Mouse (Mus musculus): Measurements from ENCODE around the gene Phactr4. TPM values are rescaled to one million over a fixed set of nuclear protein-coding genes. Genes with fewer than 3 reads are reported as not detected.

The Phactr4 gene
- total and polyA plus RNA-seq, 2 experiments from 2014 or later = 4.4 to 10.0 TPM

DNA sequence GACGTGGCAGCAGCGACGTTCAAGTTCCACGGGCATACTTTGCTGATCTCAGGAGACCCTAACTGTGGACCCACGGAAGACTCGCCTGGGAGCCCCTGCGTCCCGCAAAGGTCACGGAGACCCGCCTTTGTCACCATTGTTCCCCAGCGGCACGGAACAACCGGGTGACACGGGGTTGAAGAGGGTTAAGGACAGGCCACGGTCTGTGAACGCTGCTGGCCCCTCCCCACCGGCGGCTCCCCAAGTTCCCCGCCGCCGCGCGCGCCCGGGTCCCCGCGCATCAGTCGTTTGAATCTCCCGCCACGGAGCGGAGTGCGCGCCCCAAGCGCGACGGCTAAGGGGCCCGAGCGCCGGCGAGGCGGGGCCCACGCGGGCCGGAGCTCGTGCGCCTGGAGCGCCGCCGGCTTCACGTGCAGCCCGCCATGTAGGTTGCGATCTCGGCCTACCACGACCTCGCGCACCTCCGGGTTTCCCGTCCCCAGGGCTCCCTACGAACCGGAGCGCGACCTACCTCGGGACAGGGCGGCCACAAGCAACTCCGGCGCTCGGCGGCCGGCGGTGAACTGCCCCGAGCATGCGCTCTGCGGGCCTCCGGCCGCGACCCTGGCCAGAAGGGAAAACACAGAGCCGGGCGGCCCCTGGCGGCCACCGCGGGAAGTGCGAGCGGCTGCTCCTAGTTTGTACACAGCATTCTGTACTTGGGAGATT is 77.0 kb downstream of the Phactr4 start:
- peak overlapping the region; percentile 62 for H3K27ac ChIP-seq (ENCODE audit: low read depth)
- DNase-seq (ENCODE audit: low spot score) (peak; percentile 78), ATAC-seq (ENCODE audit: insufficient read depth, low read depth) (peak; percentile 92)
- peak overlapping the region; percentile 89 for H3K4me2 ChIP-seq (ENCODE audit: low read depth, low read length)
- TF ChIP-seq EP300 (IDR thresholded peaks at IDR 0.05; ENCODE audit: low read depth) (no peak), CTCF (IDR thresholded peaks at IDR 0.05; ENCODE audit: low read depth) (peak; percentile 95)
- H3K9me3 ChIP-seq (replicated peaks; ENCODE audit: control insufficient read depth, low read length) = no peaks in the 10 kb centered on the region
- WGBS = under 1% methylated on average over 83 of the region's 83 CpGs
- H3K27me3 ChIP-seq (ENCODE audit: control insufficient read depth, insufficient read depth, low read length) = no peaks in the 10 kb centered on the region
- peak overlapping the region; percentile 75 for H3K4me3 ChIP-seq (ENCODE audit: low read depth, low read length)
- H3K36me3 ChIP-seq (replicated peaks; ENCODE audit: control insufficient read depth, insufficient read depth, low read length) = peaks cover 8% of the 10 kb centered on the region
- H3K9ac ChIP-seq (replicated peaks; ENCODE audit: low read depth, low read length) = peak overlapping the region; percentile 74
- H3K4me1 ChIP-seq (ENCODE audit: control insufficient read depth, insufficient read depth) = peaks cover 13% of the 10 kb centered on the region

DNA sequence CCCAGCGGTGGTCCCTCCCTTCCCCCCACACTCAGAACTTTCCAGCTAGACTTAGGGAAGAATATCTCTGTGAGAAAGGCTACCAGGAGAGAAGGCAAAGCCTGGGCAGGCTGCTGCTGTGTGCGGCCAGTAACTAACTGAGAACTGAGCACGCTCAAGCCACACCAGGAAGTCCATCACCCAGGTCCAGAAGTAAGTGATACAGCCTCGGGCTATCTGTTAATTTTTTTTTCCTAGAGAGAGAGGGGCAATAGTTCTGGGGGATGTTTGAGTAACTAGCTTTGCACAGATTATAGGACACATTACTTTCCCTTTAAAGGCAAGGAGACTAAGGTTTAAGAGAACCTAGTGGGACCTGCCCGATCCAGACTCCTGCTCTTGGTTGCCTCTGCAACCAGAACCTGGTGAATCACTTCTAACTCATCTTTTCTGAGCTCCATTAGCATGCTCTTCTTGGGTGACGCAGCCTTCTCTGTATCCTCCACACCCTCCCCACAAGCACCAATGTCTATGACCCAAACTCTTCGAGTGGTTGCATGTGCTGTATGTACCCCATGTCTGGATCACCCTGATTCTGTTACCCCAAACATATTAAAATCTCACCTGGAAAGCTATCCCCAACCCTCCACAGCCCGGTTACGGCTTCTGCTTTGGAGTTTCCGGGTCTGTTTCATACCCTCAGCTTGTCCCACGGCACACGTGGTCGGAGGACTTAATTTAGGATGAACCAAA is 77.7 kb downstream of the Phactr4 start:
- ATAC-seq (ENCODE audit: insufficient read depth, low read depth) (0 out of 2 replicates have a peak, but pooled peaks have one; percentile 2), DNase-seq (ENCODE audit: low spot score) (no peak)
- 7% methylated on average over 13 of the region's 13 CpGs for WGBS
- Histone ChIP-seq H3K4me1 (ENCODE audit: control insufficient read depth, insufficient read depth) (peaks cover 13% of the 10 kb centered on the region), H3K4me2 (ENCODE audit: low read depth, low read length) (peak overlapping the region; percentile 89), H3K9me3 (replicated peaks; ENCODE audit: control insufficient read depth, low read length) (no peaks in the 10 kb centered on the region), H3K27me3 (ENCODE audit: control insufficient read depth, insufficient read depth, low read length) (no peaks in the 10 kb centered on the region), H3K4me3 (ENCODE audit: low read depth, low read length) (peak overlapping the region; percentile 75), H3K9ac (replicated peaks; ENCODE audit: low read depth, low read length) (peak overlapping the region; percentile 74), H3K36me3 (replicated peaks; ENCODE audit: control insufficient read depth, insufficient read depth, low read length) (0 out of 2 replicates have a peak, but pooled peaks cover 3% of the 10 kb centered on the region), H3K27ac (ENCODE audit: low read depth) (no peak overlapping the region)
- TF ChIP-seq EP300 (IDR thresholded peaks at IDR 0.05; ENCODE audit: low read depth) = no peak
- TF ChIP-seq CTCF (IDR thresholded peaks at IDR 0.05; ENCODE audit: low read depth) = no peak

DNA sequence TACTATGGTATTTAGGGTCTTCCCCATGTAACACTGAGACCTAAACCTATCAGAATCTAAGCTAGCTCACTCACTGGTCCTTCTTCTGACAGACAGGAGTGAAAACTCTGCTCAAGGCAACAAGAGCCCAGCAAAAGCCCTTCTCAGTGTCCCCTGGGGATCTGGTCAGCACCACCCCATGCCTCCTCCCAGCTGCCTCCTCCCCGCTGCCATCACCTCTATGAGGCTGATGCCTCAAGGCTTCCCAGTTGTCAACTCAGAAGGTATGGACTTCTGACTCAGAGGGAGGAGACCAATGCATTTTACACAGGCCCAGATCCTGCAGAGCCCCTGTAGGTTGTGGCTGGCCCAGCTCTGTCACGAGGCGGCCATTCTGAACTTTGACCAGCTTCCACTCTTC is 80.8 kb downstream of the Phactr4 start:
- H3K27ac ChIP-seq (ENCODE audit: low read depth) = no peak overlapping the region

DNA sequence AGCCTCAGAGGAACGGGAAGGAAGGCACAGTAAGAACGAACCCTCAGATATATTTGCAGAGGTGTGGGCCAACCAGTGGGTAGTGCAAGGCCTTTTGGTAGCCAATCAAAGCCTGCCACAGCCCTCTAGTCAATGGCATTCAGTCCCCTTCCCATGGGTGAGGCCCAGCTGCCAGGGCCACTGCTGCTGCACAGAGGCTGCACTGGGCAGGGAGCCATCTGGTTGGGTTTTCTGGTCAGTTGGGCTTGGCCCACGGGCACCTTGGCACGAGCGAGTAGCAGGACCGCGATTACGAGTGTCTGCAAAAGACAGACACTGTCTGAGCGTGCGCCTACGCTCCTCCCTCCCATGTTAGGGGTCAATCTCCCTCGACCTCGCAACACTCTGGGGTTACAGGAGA is 83.3 kb downstream of the Phactr4 start:
- Histone ChIP-seq H3K27ac (ENCODE audit: low read depth) (no peak overlapping the region), H3K9me3 (replicated peaks; ENCODE audit: control insufficient read depth, low read length) (no peaks in the 10 kb centered on the region), H3K4me1 (ENCODE audit: control insufficient read depth, insufficient read depth) (peaks cover 3% of the 10 kb centered on the region), H3K4me3 (ENCODE audit: low read depth, low read length) (no peak overlapping the region), H3K27me3 (ENCODE audit: control insufficient read depth, insufficient read depth, low read length) (no peaks in the 10 kb centered on the region), H3K9ac (replicated peaks; ENCODE audit: low read depth, low read length) (no peak overlapping the region), H3K4me2 (ENCODE audit: low read depth, low read length) (no peak overlapping the region), H3K36me3 (replicated peaks; ENCODE audit: control insufficient read depth, insufficient read depth, low read length) (peaks cover 42% of the 10 kb centered on the region)
- WGBS = 77% methylated on average over 13 of the region's 13 CpGs
- no peak for DNase-seq (ENCODE audit: low spot score)
- TF ChIP-seq EP300 (IDR thresholded peaks at IDR 0.05; ENCODE audit: low read depth) (no peak), CTCF (IDR thresholded peaks at IDR 0.05; ENCODE audit: low read depth) (no peak)
- no peak for ATAC-seq (ENCODE audit: insufficient read depth, low read depth)

More for the DNA sequence above, 80.8 kb downstream of the Phactr4 start:
- Histone ChIP-seq H3K9me3 (replicated peaks; ENCODE audit: control insufficient read depth, low read length) (no peaks in the 10 kb centered on the region), H3K4me2 (ENCODE audit: low read depth, low read length) (no peak overlapping the region), H3K36me3 (replicated peaks; ENCODE audit: control insufficient read depth, insufficient read depth, low read length) (peaks cover 18% of the 10 kb centered on the region), H3K27me3 (ENCODE audit: control insufficient read depth, insufficient read depth, low read length) (no peaks in the 10 kb centered on the region), H3K4me1 (ENCODE audit: control insufficient read depth, insufficient read depth) (peaks cover 13% of the 10 kb centered on the region), H3K4me3 (ENCODE audit: low read depth, low read length) (no peak overlapping the region), H3K9ac (replicated peaks; ENCODE audit: low read depth, low read length) (no peak overlapping the region)
- WGBS = 89% methylated on average over 3 of the region's 3 CpGs
- ATAC-seq (ENCODE audit: insufficient read depth, low read depth) (no peak), DNase-seq (ENCODE audit: low spot score) (no peak)
- no peak for TF ChIP-seq CTCF (IDR thresholded peaks at IDR 0.05; ENCODE audit: low read depth)
- TF ChIP-seq EP300 (IDR thresholded peaks at IDR 0.05; ENCODE audit: low read depth) = no peak

DNA sequence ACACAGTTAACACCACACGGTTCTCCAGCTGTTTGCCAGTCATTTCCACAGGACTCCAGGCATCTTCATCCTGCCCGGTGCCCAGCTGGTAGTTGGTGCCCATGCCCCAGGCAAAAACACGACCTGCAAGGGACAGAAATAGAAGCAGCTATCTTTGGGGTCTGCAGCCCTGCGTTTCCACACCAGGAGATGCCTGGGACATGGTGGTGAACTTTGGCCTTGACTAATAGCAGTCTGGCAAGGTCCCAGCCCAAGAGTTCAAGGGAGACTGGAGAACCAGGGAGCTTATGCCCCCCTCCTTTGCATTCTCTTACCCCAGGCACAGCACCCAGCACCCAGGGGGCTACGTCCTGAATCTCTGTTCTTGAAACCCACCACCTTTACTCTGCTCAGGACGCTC is 89.4 kb downstream of the Phactr4 start:
- Histone ChIP-seq H3K9ac (replicated peaks; ENCODE audit: low read depth, low read length) (no peak overlapping the region), H3K27ac (ENCODE audit: low read depth) (no peak overlapping the region), H3K4me2 (ENCODE audit: low read depth, low read length) (no peak overlapping the region), H3K36me3 (replicated peaks; ENCODE audit: control insufficient read depth, insufficient read depth, low read length) (peaks cover 50% of the 10 kb centered on the region), H3K4me1 (ENCODE audit: control insufficient read depth, insufficient read depth) (peaks cover 7% of the 10 kb centered on the region), H3K27me3 (ENCODE audit: control insufficient read depth, insufficient read depth, low read length) (no peaks in the 10 kb centered on the region), H3K4me3 (ENCODE audit: low read depth, low read length) (no peak overlapping the region), H3K9me3 (replicated peaks; ENCODE audit: control insufficient read depth, low read length) (no peaks in the 10 kb centered on the region)
- TF ChIP-seq CTCF (IDR thresholded peaks at IDR 0.05; ENCODE audit: low read depth) = no peak
- TF ChIP-seq EP300 (IDR thresholded peaks at IDR 0.05; ENCODE audit: low read depth) = no peak
- DNase-seq (ENCODE audit: low spot score) (no peak), ATAC-seq (ENCODE audit: insufficient read depth, low read depth) (no peak)
- WGBS = 52% methylated on average over 6 of the region's 6 CpGs

Measured in heart, postnatal 0 days (tissue).